Mouse (Mus musculus): Measurements from ENCODE around the gene Urad.

Urad gene

GRCm38 (mm10) chr5:147323237-147323917 lies 1.1 kb upstream of the Urad start:
- peak; percentile 90 for DNase-seq

- no peak for DNase-seq
These were observed 2.6 kb downstream of the Urad start for GRCm38 (mm10) chr5:147319653-147320052.

- no peak for DNase-seq
These were observed 4.2 kb downstream of the Urad start for GRCm38 (mm10) chr5:147317991-147318390.

- DNase-seq: no peak
These were observed 4.9 kb downstream of the Urad start for GRCm38 (mm10) chr5:147317321-147317720.

GRCm38 (mm10) chr5:147315432-147316075 lies 6.7 kb downstream of the Urad start:
- DNase-seq: peak; percentile 84

- DNase-seq: peak; percentile 51
These were observed 7.4 kb downstream of the Urad start for GRCm38 (mm10) chr5:147314646-147315431.

GRCm38 (mm10) chr5:147312830-147313685 lies 9.2 kb downstream of the Urad start:
- peak; percentile 80 for DNase-seq

GRCm38 (mm10) chr5:147309786-147310185 lies 12.5 kb downstream of the Urad start:
- DNase-seq: no peak

- DNase-seq: no peak
These were observed 13.8 kb downstream of the Urad start for GRCm38 (mm10) chr5:147308451-147308850.

GRCm38 (mm10) chr5:147307398-147307785 lies 14.8 kb downstream of the Urad start:
- no peak for DNase-seq

GRCm38 (mm10) chr5:147306638-147307397 lies 15.4 kb downstream of the Urad start, which contains the start of gene Cdx2:
Gene Cdx2 (minus strand): TSS chr5:147307270.
- DNase-seq: no peak

GRCm38 (mm10) chr5:147305856-147306637 lies 16.2 kb downstream of the Urad start:
- DNase-seq: no peak

- no peak for DNase-seq
These were observed 17.1 kb downstream of the Urad start for GRCm38 (mm10) chr5:147305166-147305565.

GRCm38 (mm10) chr5:147304276-147305155 lies 17.7 kb downstream of the Urad start:
- no peak for DNase-seq

GRCm38 (mm10) chr5:147302746-147303400 lies 19.4 kb downstream of the Urad start:
- DNase-seq: peak; percentile 59

GRCm38 (mm10) chr5:147302141-147302540 lies 20.1 kb downstream of the Urad start:
- DNase-seq: no peak

- DNase-seq: peak; percentile 40
These were observed 20.5 kb downstream of the Urad start for GRCm38 (mm10) chr5:147301781-147302070.

- peak; percentile 69 for DNase-seq
These were observed 21.1 kb downstream of the Urad start for GRCm38 (mm10) chr5:147300917-147301780.

GRCm38 (mm10) chr5:147300001-147300363 lies 22.3 kb downstream of the Urad start:
- DNase-seq: no peak
